ENCODE assay signal across 21 mouse cellular contexts in genomic region chr17:78721690-78722089, GRCm38 (mm10).
"Had no signal": no experiment of that assay in that cellular context is flagged by ENCODE, and none has a peak within 500 bp of the region (broad histone marks: within the 10 kb centered on the region; RNA-seq: fewer than 3 reads in every experiment).

No protein-coding gene starts in this region.

- H3K9me3 ChIP-seq: heart, embryonic 13.5 days; hindbrain, embryonic 13.5 days; hindbrain, embryonic 15.5 days; kidney, embryonic 15.5 days; limb, embryonic 15.5 days had no signal

- DNase-seq: gastrocnemius, postnatal 14 days; gastrocnemius, postnatal 36 days; heart, adult 18-20 months; heart, postnatal 10 days; kidney, adult 11 months; kidney, adult 2 months; kidney, adult 9 months; kidney, postnatal 14 days; kidney, postnatal 36 days; layer of hippocampus, adult 9-11 months; layer of hippocampus, postnatal 36 days; left cerebral cortex, postnatal 4 days had no signal

- H3K27me3 ChIP-seq: heart, embryonic 13.5 days; hindbrain, embryonic 13.5 days; hindbrain, embryonic 15.5 days; kidney, embryonic 15.5 days; limb, embryonic 13.5 days; limb, embryonic 15.5 days had no signal

- H3K27ac ChIP-seq: heart, embryonic 13.5 days; hindbrain, embryonic 13.5 days; hindbrain, embryonic 15.5 days; hindbrain, postnatal 0 days; kidney, embryonic 15.5 days; kidney, postnatal 0 days; limb, embryonic 13.5 days; limb, embryonic 15.5 days had no signal

- ATAC-seq: hindbrain, postnatal 0 days; intestine, embryonic 16.5 days had no signal

- H3K4me1 ChIP-seq: hindbrain, embryonic 15.5 days had no signal

- H3K4me3 ChIP-seq: heart, embryonic 13.5 days; hindbrain, embryonic 13.5 days; hindbrain, embryonic 15.5 days; kidney, embryonic 15.5 days; limb, embryonic 13.5 days; limb, embryonic 15.5 days had no signal
